Mouse (Mus musculus) heart, embryonic 11.5 days (tissue): Measurements from ENCODE around the gene Cdh23. TPM values are rescaled to one million over a fixed set of nuclear protein-coding genes. Genes with fewer than 3 reads are reported as not detected.
"Not testable (repeated sequence)": the region's sequence is repeated elsewhere in the genome, so short reads cannot be mapped to it uniquely, and the experiment has no call there.

Source experiments
- ATAC-seq: fragments of 200-750 bp; cut with Nextera tagmentation; replicated peaks from 2 replicates; pipeline ENCODE4 v1.8.0; 2017; ENCODE audit warnings: moderate library complexity; ENCODE audit not compliant: insufficient number of reproducible peaks, low FRiP score, low TSS enrichment
- H3K27ac ChIP-seq: fragments of 300-500 bp; sonication (generic); 2 replicates; pipeline ENCODE4 v1.5.1; 2014; ENCODE audit warnings: mild to moderate bottlenecking, low read depth, low read length
- H3K27me3 ChIP-seq: fragments of 300-500 bp; sonication (generic); 2 replicates; pipeline ENCODE4 v1.6.1; 2014; ENCODE audit warnings: mild to moderate bottlenecking, low read length, mixed read lengths; ENCODE audit not compliant: control insufficient read depth, insufficient read depth
- H3K36me3 ChIP-seq: fragments of 300-500 bp; sonication (generic); 2 replicates; pipeline ENCODE4 v1.6.1; 2014; ENCODE audit warnings: mild to moderate bottlenecking, low read length, moderate library complexity, mixed read lengths; ENCODE audit not compliant: control insufficient read depth, insufficient read depth
- H3K4me1 ChIP-seq: fragments of 300-500 bp; sonication (generic); 2 replicates; pipeline ENCODE4 v1.6.1; 2014; ENCODE audit warnings: low read length; ENCODE audit not compliant: control insufficient read depth, insufficient read depth
- H3K4me2 ChIP-seq: fragments of 300-500 bp; sonication (generic); 2 replicates; pipeline ENCODE4 v1.6.1; 2014; ENCODE audit warnings: mild to moderate bottlenecking, moderate library complexity
- H3K4me3 ChIP-seq: fragments of 300-500 bp; sonication (generic); 2 replicates; pipeline ENCODE4 v1.5.1; 2014; ENCODE audit warnings: low read depth, low read length
- H3K9ac ChIP-seq: fragments of 300-500 bp; sonication (generic); 2 replicates; pipeline ENCODE4 v1.6.1; 2014; ENCODE audit warnings: mild to moderate bottlenecking, low read depth, low read length, moderate library complexity
- H3K9me3 ChIP-seq: fragments of 300-500 bp; sonication (generic); replicated peaks from 2 replicates; pipeline ENCODE4 v1.6.1; 2016; ENCODE audit warnings: low read length; ENCODE audit not compliant: control insufficient read depth
- WGBS: fragments of 180-500 bp; shearing (Covaris S2); extraction: QIAGEN DNeasy Blood & Tissue Kit; methylation state at CpG from one replicate; pipeline ENCODE4 v1.1.7; 2014; ENCODE audit not compliant: insufficient replicate concordance; 5-methylcytosine and 5-hydroxymethylcytosine counted together
- polyA plus RNA-seq: library from polyadenylated mRNA; unstranded; fragments of >200 nt; fragmentation: Nextera tagmentation; extraction: Ambion mirVana; gene quantifications from 2 replicates; pipeline ENCODE4 v1.2.1, GENCODE M21; 2014

Cdh23 gene
- polyA plus RNA-seq, 1 experiment from 2014 or later: 0.27 TPM

DNA sequence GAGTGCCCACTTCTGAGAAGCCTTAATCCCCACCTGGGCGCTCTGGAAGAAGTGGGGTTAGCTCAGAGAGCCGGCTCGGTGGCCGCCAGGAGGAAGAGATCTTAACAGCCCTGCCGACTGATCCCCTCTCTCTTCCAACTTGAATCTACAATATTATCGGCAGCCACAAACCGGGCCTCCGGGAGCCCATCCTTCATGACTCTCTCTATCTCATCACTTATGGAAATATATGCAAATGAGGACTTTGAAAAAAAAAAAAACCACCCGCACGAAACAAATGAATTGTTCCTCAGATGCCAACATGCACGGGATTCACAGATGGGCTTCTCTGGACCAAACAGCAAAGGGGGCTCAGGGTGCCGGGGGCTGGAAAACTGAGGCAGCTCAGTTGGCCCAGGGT lies 25.4 kb upstream of the Cdh23 start:
- Histone ChIP-seq H3K4me1 (no peaks in the 10 kb centered on the region), H3K9ac (no peak overlapping the region), H3K4me3 (no peak overlapping the region), H3K9me3 (no peaks in the 10 kb centered on the region), H3K36me3 (no peaks in the 10 kb centered on the region; the same call in 1 of the 2 replicates), H3K27me3 (peaks cover 2% of the 10 kb centered on the region; the same call in 1 of the 2 replicates), H3K4me2 (no peak overlapping the region), H3K27ac (no peak overlapping the region)
- ATAC-seq: no peak
- WGBS: 45% methylated on average over 12 of the region's 12 CpGs

DNA sequence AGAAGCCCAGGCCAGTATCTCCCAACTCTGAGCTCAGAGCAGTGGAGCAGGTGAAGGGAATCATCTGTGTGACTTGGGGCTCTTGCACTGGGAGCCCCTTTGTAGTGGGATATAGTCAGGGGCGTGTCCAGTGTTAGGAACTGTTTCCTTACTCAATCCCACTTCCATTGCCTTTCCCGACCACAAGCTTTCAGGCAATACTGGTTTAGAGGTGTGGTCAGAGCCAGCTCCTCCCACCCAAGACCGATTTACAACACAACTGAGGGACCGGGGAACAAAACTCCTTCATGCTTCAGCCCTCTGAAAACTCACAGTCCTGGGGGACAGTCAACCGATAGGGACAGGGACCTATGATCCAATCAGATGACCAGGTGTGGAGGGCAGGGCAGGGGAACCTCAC lies 24.2 kb upstream of the Cdh23 start:
- no peaks in the 10 kb centered on the region for H3K4me1 ChIP-seq
- H3K27ac ChIP-seq: no peak overlapping the region
- no peak overlapping the region for H3K9ac ChIP-seq
- ATAC-seq: no peak
- peaks cover 2% of the 10 kb centered on the region; the same call in 1 of the 2 replicates for H3K27me3 ChIP-seq
- WGBS: 77% methylated on average over 5 of the region's 5 CpGs
- H3K9me3 ChIP-seq: no peaks in the 10 kb centered on the region
- no peak overlapping the region for H3K4me2 ChIP-seq
- H3K36me3 ChIP-seq: peaks cover 2% of the 10 kb centered on the region; the same call in 1 of the 2 replicates
- H3K4me3 ChIP-seq: no peak overlapping the region

DNA sequence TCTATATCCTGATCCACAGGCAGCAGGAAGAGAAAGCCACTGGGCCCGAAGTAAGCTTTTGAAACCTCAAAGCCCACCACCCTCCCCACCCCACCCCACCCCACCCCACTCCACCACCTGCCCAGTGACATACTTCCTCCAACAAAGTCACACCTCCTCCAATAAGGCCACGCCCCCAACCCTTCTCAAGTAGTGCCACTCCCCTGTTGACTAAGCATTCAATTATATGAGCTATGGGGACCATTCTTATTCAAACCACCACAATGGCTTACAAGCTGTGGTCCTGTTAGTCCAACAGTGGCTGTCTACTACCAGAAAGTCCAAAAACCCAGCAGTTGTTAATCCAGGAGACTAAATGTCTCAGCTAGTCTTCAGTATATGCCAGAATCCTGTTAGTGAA lies 22.2 kb upstream of the Cdh23 start:
- H3K4me1 ChIP-seq: no peaks in the 10 kb centered on the region
- peaks cover 2% of the 10 kb centered on the region; the same call in 1 of the 2 replicates for H3K27me3 ChIP-seq
- no peak overlapping the region for H3K9ac ChIP-seq
- no peak overlapping the region for H3K4me3 ChIP-seq
- H3K27ac ChIP-seq: no peak overlapping the region
- ATAC-seq: no peak
- H3K4me2 ChIP-seq: no peak overlapping the region
- no peaks in the 10 kb centered on the region for H3K9me3 ChIP-seq
- WGBS: 85% methylated on average over 2 of the region's 2 CpGs
- H3K36me3 ChIP-seq: peaks cover 6% of the 10 kb centered on the region; the same call in 1 of the 2 replicates

DNA sequence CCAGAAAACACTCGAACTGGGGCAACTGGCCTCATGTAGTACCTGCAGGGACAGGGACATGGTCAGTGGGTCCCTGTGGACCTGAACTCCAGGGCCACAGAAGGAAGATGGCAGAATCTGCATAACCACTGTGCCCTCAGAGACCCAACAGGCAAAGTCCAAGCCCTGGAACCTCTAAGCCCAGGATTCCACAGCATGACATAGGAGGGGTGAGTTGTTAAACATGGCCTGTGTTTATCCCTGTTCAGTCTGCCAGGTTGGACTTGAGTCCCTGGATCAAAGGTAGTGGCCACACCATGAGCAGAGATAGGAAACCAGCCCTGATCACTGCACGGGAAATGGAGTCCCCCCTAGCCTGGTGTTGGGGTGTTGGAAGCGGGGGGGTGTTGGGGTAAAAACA lies 20.2 kb upstream of the Cdh23 start:
- Histone ChIP-seq H3K4me3 (no peak overlapping the region), H3K4me2 (no peak overlapping the region), H3K27me3 (peaks cover 2% of the 10 kb centered on the region; the same call in 1 of the 2 replicates), H3K27ac (no peak overlapping the region), H3K9me3 (no peaks in the 10 kb centered on the region), H3K4me1 (no peaks in the 10 kb centered on the region), H3K9ac (no peak overlapping the region), H3K36me3 (peaks cover 6% of the 10 kb centered on the region; the same call in 1 of the 2 replicates)
- WGBS: 82% methylated on average over 3 of the region's 3 CpGs
- ATAC-seq: no peak

- not testable (repeated sequence) for H3K9ac ChIP-seq, H3K27ac ChIP-seq, ATAC-seq, H3K4me2 ChIP-seq, H3K36me3 ChIP-seq, H3K4me3 ChIP-seq, H3K4me1 ChIP-seq, H3K27me3 ChIP-seq, H3K9me3 ChIP-seq
- WGBS: 29% methylated on average over 8 of the region's 8 CpGs
Observed at GRCm38 (mm10) chr10:60712299-60712698, 16.0 kb upstream of the Cdh23 start.

- H3K36me3 ChIP-seq: no peaks in the 10 kb centered on the region
- no peak overlapping the region for H3K9ac ChIP-seq
- H3K27me3 ChIP-seq: no peaks in the 10 kb centered on the region
- ATAC-seq: no peak
- no peaks in the 10 kb centered on the region for H3K4me1 ChIP-seq
- WGBS: 82% methylated on average over 5 of the region's 5 CpGs
- no peak overlapping the region for H3K4me2 ChIP-seq
- no peak overlapping the region for H3K4me3 ChIP-seq
- H3K9me3 ChIP-seq: no peaks in the 10 kb centered on the region
- H3K27ac ChIP-seq: no peak overlapping the region
Observed at GRCm38 (mm10) chr10:60708837-60709236, 12.5 kb upstream of the Cdh23 start.

DNA sequence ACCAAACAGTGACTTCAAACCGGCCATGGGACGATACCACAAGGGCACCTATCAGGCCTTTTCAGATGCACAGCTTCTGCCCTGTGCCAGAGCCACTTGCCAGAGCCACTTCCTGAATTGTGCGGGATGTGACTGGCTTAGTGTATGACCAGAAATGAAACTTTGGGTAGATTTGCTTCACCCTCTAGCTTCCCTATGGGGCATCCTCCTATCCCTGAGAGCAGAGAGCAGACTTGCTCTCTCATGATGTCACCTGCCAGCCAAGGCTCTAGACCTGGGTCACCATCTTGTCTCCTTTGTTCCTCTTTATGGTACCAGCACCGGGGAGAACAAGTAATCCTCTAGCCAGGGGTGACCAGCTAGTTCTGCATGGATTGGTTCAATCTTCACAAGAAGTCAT lies 10.0 kb upstream of the Cdh23 start:
- Histone ChIP-seq H3K9ac (no peak overlapping the region), H3K36me3 (no peaks in the 10 kb centered on the region), H3K4me2 (no peak overlapping the region), H3K9me3 (no peaks in the 10 kb centered on the region), H3K27ac (no peak overlapping the region), H3K27me3 (no peaks in the 10 kb centered on the region), H3K4me1 (no peaks in the 10 kb centered on the region), H3K4me3 (no peak overlapping the region)
- no peak for ATAC-seq
- WGBS: 83% methylated on average over 4 of the region's 4 CpGs

- no peak for ATAC-seq
- WGBS: 54% methylated on average over 2 of the region's 2 CpGs
- Histone ChIP-seq H3K27me3 (no peaks in the 10 kb centered on the region; the same call in 1 of the 2 replicates), H3K9ac (no peak overlapping the region), H3K4me3 (no peak overlapping the region), H3K36me3 (no peaks in the 10 kb centered on the region), H3K9me3 (no peaks in the 10 kb centered on the region), H3K4me2 (no peak overlapping the region), H3K4me1 (no peaks in the 10 kb centered on the region), H3K27ac (no peak overlapping the region)
Observed at GRCm38 (mm10) chr10:60705134-60705533, 8.8 kb upstream of the Cdh23 start.

GRCm38 (mm10) chr10:60697775-60698174 lies 1.5 kb upstream of the Cdh23 start:
- no peaks in the 10 kb centered on the region for H3K4me1 ChIP-seq
- no peak overlapping the region for H3K4me3 ChIP-seq
- peaks cover 16% of the 10 kb centered on the region for H3K27me3 ChIP-seq
- ATAC-seq: no peak; the same call in 1 of the 2 replicates
- no peaks in the 10 kb centered on the region for H3K9me3 ChIP-seq
- H3K27ac ChIP-seq: no peak overlapping the region
- H3K36me3 ChIP-seq: no peaks in the 10 kb centered on the region
- no peak overlapping the region for H3K4me2 ChIP-seq
- 84% methylated on average over 6 of the region's 6 CpGs for WGBS
- H3K9ac ChIP-seq: no peak overlapping the region
